Mouse (Mus musculus) cerebellum, adult 18-20 months (tissue): ENCODE results near the gene Urm1.
"Not testable (repeated sequence)": the region's sequence is repeated elsewhere in the genome, so short reads cannot be mapped to it uniquely, and the experiment has no call there.

ENCODE experiments used
- DNase-seq, 2 experiments: peaks; one replicate each; pipeline ENCODE4 v3.0.0; 2021

Gene Urm1

DNA sequence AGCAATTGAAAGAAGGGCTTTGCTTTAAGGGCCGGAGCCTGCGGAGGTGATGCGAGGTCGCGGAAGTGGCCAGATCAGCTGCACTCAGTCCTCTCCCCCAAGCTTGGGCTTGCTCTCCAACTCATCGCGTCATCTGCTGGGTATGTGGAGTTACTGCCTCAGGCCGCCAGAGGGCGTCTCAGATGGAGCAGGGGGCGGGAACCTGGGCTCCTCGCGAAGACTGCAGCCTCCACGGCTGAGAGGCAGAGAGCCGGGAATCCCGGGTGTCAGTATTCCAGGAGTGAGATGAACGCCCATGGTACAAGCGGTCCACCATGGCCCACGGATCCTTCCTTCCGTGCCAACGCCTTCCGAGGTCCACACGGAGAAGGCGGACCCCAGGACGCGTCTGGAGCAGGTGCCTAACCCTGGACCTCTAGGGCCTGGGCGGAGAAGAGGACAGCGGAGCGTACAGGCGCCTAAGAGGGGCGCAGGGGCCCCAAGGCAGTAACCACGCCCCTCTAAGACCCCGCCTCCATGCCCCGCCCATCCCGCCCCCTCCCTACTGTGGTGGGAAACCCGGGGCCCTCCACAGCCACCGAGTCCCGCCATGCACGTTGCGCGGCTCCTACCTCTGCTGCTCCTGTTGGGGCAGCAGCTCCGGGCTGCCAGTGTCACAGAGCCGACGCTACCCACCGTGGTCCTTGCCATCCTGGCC is 49.2 kb downstream of the Urm1 start, which contains the start of gene Cercam:
Gene Cercam, plus strand, starts transcription at position 216 of the 697 bp plus-strand sequence.
- DNase-seq: peak; percentile 90 to 92

DNA sequence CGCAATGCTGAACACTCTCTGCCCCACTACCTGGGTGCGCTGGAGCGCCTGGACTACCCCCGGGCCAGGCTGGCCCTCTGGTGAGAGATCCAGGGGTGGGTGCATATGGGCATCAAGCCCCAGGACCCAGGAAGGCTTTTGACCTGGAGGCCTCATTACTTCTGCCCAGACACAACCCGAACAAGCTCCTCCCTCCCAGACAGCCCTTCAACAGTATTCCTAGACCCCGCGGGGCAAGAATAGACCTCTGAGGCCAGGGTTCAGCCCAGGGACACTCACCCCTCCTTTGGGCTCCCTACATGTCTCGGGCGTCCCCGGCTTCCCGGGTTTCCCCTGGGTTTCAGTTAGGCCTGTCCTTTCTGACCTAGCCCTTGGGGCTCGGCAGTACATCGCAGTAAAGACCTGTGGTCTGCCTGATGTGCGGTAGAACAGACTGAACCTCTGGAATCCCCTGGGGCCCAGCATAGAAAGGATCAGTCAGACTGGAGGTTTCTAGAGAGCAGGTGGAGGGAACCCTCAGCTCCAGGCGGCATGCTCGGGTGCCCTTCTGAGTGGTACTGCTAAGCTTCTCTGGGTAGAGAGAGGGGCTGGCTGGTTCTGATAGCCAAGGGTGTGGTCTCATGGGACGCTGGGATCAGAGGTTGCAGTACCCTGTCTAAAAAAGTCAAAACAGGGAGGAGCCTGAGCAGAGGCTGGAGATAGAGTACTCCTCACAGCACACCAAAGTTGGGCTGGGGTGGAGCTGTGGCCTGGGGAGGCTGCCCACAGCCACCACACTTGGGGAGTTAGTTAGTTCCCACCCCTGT is 50.0 kb downstream of the Urm1 start:
- no peak for DNase-seq

DNA sequence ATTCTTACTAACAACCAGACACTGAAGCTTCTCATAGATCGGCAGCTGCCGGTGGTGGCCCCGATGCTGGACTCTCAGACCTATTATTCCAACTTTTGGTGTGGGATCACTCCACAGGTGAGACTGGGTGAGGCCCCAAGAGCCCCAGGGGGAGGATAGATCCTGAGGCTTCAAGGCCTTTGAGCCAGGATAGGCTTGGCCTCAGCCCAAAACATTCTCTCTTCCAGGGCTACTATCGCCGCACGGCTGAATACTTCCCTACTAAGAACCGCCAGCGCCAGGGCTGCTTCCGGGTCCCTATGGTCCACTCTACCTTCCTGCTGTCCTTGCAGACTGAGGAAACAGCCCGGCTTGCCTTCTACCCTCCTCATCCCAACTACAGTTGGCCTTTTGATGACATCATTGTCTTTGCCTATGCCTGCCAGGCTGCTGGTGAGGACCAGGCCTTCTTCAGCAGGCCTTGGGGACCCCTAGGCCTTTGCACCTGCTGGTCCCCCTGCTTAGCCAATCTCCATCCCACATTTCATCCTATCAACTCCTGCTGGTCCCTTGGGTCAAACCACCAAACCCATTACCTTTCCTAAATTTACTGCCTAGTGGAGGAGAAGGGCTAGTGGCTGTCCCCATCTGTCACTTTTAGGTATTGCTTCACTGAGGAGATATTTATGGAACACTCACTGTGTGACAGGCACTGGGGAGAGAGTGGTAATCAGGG is 52.9 kb downstream of the Urm1 start:
- peak; percentile 62 for DNase-seq

GRCm38 (mm10) chr2:29873801-29874200 is 53.9 kb downstream of the Urm1 start:
- no peak for DNase-seq

DNA sequence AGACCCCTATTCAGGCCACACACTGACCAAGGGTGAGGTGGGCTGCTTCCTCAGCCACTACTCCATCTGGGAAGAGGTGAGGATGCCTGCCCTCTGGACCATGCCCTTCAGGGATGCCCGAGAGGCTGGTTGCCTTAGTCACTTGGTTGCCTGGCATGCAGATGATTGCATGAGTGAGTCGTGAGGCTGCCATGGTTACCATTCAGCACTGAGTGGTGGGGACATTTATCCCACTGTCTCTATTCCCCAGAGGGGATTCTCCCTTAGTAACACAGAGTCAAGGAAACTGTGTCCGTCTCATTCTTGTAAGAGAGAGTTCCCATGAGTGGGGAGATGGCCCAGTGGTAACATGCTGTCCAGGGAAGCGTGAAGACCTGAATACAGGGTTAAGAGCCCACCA is 58.2 kb downstream of the Urm1 start:
- DNase-seq: no peak

- no peak for DNase-seq
Measured at GRCm38 (mm10) chr2:29879191-29879590, 59.3 kb downstream of the Urm1 start.

- DNase-seq: peak; percentile 41 to 47
Measured at GRCm38 (mm10) chr2:29879964-29880830, 60.3 kb downstream of the Urm1 start.

DNA sequence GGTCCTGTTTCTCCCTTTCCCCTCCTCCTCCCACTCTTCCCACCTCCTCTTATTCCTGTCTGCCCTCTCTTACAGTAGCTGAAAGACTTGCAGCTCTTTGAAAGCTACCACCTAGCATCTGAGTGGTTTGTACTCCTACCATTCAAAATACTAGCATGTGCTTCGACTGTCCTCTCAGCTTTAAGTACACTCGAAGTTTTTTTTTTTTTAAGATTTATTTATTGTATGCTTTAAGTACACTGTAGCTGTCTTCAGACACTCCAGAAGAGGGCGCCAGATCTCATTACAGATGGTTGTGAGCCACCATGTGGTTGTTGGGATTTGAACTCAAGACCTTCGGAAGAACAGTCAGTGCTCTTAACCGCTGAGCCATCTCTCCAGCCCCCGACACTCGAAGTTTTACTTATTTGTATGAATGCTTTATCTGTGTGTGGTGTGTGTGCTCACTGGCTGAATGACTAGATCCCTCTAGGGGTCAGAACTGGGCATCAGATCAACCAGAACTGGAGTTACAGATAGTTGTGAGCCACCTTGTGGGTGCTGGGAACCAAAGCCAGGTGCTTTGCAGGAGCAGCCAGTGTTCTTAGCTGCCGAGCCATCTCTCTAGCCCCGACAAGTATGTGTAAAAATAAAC is 66.9 kb downstream of the Urm1 start:
- not testable (repeated sequence) for DNase-seq

DNA sequence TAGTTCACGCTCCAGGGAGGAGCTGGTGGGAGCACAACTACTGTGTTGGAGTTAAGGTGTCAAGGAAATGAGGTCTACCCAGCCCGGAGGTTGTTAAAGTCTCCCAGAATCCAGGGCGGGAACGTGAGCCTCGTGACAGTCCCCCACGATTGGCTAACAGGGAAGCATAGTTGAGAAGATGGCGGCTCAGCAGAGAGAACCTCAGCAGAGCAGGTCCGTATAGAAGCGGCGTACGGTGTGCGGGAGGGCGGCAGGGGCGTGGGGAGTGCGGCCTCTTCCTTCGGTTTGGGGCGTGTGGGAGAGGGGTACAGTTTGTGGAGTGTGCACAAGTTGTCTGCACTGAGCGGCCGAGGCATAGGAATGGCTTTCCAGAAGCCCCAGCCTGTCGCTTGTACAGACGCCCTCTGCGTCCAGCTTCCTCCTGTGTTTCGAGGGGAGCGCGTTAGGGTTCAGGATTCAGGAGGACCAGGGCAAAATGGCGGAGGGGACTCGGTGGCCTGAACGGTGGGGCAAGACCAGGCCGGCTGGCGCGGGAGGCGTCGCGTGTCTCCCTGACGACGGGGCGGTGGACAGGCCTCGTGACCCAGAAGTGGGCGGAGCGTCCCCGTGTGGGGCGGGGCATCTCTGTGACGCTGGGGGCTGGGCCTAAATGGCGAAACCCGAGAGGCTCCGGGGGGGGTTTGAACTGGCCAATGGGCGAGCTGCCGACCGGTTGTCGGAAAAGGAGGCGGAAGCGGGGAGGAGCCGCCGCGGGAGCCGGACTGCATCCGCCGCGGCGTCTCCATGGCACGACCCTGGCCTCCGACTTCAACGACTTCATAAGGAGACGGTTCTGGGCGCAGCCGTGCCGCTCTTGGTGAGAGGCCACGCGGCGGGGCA is 69.4 kb downstream of the Urm1 start, which contains the start of gene Odf2:
Gene Odf2, plus strand, starts transcription at position 156 of the 879 bp plus-strand sequence.
- DNase-seq: peak; percentile 100

DNA sequence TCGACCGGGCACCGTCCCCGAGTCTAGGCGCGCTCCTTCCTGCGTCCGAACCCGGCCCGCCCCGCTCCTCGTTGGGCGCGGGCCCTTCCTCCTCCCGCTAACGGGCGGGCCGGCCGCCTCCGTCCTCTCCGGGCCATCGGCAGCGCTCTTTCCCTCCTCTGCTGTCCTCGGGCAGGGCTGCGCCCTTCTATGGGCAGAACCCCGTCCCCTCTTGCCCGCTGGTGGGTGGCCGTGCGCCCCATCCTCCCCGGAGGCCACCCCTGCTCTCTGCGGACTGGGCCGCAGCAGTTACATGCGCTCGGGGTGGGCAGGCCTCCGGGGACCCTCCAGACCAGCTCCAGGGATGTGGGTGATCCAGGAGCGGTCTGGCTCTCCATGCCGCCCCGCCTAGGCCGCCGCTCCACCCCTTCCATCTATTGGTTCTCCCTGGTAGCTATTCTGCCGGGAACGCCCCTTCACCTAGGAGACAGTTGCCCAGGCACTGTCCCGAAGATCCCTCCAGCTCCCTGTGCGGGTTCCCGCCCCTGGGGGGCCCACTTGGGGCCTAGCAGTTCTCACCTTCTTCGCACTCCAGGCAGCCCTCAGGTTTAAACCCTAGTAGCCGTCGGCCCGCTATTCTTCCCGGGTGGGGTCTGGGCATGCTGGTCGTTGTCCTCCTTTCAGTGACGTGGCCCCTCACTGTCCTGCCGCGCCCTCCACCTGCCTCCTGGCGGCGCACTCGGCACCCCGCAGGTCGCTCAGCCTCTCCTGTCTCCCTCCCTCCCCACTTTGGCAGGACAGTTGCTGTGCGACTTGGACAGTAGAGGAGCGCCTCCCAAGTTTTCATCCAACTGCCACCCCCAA is 70.3 kb downstream of the Urm1 start:
- DNase-seq: peak; percentile 89

DNA sequence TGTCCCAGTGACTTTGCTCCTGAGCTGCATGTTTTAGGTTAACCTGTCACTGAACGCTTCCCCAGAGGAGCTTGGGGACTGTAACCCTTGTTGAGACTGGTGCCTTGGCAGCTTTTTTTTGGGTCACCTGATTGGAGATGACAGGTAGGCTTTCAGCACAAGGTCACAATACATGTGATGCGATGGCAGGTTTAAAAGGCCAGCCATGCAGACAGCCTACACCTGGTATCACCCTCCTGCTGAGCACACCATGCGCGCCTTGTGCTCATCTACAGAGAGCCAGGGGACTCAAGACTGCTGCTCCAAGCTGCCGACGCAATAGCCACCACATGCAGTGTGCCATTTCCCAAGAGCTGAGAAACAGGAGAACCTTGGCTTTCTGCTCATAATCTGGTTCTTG is 71.9 kb downstream of the Urm1 start:
- DNase-seq: peak; percentile 67 to 70
